Mouse (Mus musculus): ENCODE data around the gene Zcchc7.
"Not testable (repeated sequence)": the region's sequence is repeated elsewhere in the genome, so short reads cannot be mapped to it uniquely, and the experiment has no call there.

Zcchc7 gene

GRCm38 (mm10) chr4:44757131-44757530 lies 1.5 kb downstream of the Zcchc7 start:
- in situ Hi-C loops (cut with MboI): not testable (repeated sequence)

GRCm38 (mm10) chr4:44774890-44775289 lies 19.2 kb downstream of the Zcchc7 start:
- in situ Hi-C loops (cut with MboI): no loop called here

GRCm38 (mm10) chr4:44776651-44777050 lies 21.0 kb downstream of the Zcchc7 start:
- in situ Hi-C loops (cut with MboI): no loop called here

GRCm38 (mm10) chr4:44777101-44777500 lies 21.4 kb downstream of the Zcchc7 start:
- in situ Hi-C loops (cut with MboI): no loop called here

GRCm38 (mm10) chr4:44777711-44778110 lies 22.0 kb downstream of the Zcchc7 start:
- in situ Hi-C loops (cut with MboI): no loop called here

GRCm38 (mm10) chr4:44778316-44778715 lies 22.6 kb downstream of the Zcchc7 start:
- in situ Hi-C loops (cut with MboI): no loop called here

GRCm38 (mm10) chr4:44780462-44781157 lies 24.9 kb downstream of the Zcchc7 start:
- in situ Hi-C loops (cut with MboI): no loop called here

- in situ Hi-C loops (cut with MboI): no loop called here
These were observed 25.8 kb downstream of the Zcchc7 start for GRCm38 (mm10) chr4:44781494-44781893.

- in situ Hi-C loops (cut with MboI): no loop called here
These were observed 28.1 kb downstream of the Zcchc7 start for GRCm38 (mm10) chr4:44783566-44784292.

- in situ Hi-C loops (cut with MboI): no loop called here
These were observed 57.2 kb downstream of the Zcchc7 start for GRCm38 (mm10) chr4:44812855-44813254.

GRCm38 (mm10) chr4:44813770-44814169 lies 58.1 kb downstream of the Zcchc7 start:
- in situ Hi-C loops (cut with MboI): no loop called here

GRCm38 (mm10) chr4:44816584-44816983 lies 60.9 kb downstream of the Zcchc7 start:
- in situ Hi-C loops (cut with MboI): no loop called here

- in situ Hi-C loops (cut with MboI): no loop called here
These were observed 74.9 kb downstream of the Zcchc7 start for GRCm38 (mm10) chr4:44830609-44831008.

GRCm38 (mm10) chr4:44851835-44852251 lies 96.2 kb downstream of the Zcchc7 start:
- in situ Hi-C loops (cut with MboI): no loop called here

- in situ Hi-C loops (cut with MboI): no loop called here
These were observed 115.9 kb downstream of the Zcchc7 start for GRCm38 (mm10) chr4:44871591-44871990.

GRCm38 (mm10) chr4:44872048-44872447 lies 116.4 kb downstream of the Zcchc7 start:
- in situ Hi-C loops (cut with MboI): no loop called here

- in situ Hi-C loops (cut with MboI): no loop called here
These were observed 124.5 kb downstream of the Zcchc7 start for GRCm38 (mm10) chr4:44880065-44880623.

- in situ Hi-C loops (cut with MboI): no loop called here
These were observed 130.5 kb downstream of the Zcchc7 start for GRCm38 (mm10) chr4:44886143-44886542.

- in situ Hi-C loops (cut with MboI): no loop called here
These were observed 135.7 kb downstream of the Zcchc7 start for GRCm38 (mm10) chr4:44891344-44891743.

- in situ Hi-C loops (cut with MboI): loop anchor here (10.0 kb wide), 1 partner anchor 201 kb away; no protein-coding TSS in a partner anchor
These were observed 150.1 kb downstream of the Zcchc7 start for GRCm38 (mm10) chr4:44905651-44906271.

- in situ Hi-C loops (cut with MboI): loop anchor here (10.0 kb wide), 1 partner anchor 202 kb away; no protein-coding TSS in a partner anchor
These were observed 150.7 kb downstream of the Zcchc7 start for GRCm38 (mm10) chr4:44906399-44906798.

GRCm38 (mm10) chr4:44910065-44910464 lies 154.4 kb downstream of the Zcchc7 start:
- in situ Hi-C loops (cut with MboI): no loop called here

All from mature B cell (primary cell).